Mouse (Mus musculus) bone marrow, adult 2 months (tissue): ENCODE data around the gene Pepd.

Source experiments
- CTCF ChIP-seq: fragments of 200-500 bp; IDR thresholded peaks from 2 replicates; pipeline ENCODE4 v1.5.1; 2011; ENCODE audit warnings: low read length, control low read depth; ENCODE audit not compliant: control insufficient read depth, insufficient read depth
- POLR2A ChIP-seq: fragments of 200-500 bp; IDR thresholded peaks from 2 replicates; pipeline ENCODE4 v1.6.1; 2011; ENCODE audit warnings: low read depth, mild to moderate bottlenecking, control low read depth, low read length, borderline replicate concordance; ENCODE audit not compliant: control insufficient read depth

DNA sequence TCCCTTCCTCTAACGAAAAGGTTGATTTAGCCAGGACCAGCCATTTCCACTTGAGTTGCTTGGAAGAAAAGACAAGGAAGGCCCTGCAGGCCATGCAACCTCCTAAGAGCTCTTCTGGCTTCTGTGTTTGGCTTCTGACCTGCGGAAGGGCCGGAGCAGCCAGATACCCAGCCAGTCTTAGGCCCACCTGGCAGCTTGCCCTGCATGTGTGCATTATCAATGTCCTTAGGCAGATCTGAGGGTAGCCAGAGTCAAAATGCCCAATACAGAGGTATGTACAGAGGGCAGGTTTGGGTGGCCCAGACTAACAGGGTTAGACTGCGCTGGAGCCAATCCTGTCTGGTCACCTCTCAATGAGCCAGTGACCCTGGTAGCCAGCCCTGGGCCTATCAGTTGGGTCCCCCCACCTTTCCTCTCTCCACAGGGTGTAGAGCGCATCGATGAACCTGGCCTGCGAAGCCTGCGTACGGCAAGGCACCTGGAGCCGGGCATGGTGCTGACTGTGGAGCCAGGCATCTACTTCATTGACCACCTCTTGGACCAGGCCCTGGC lies 131.2 kb downstream of the Pepd start:
- no peak for TF ChIP-seq POLR2A
- TF ChIP-seq CTCF: no peak
